Mouse (Mus musculus) heart, adult 2 months (tissue): Measurements from ENCODE around the gene Rab15.

Experiments
- CTCF ChIP-seq: fragments of 200-600 bp; IDR thresholded peaks from 2 replicates; pipeline ENCODE4 v1.8.1; 2022; ENCODE audit warnings: antibody characterized with exemption, mild to moderate bottlenecking, moderate library complexity
- EP300 ChIP-seq: fragments of 200-500 bp; IDR thresholded peaks from 2 replicates; pipeline ENCODE4 v1.6.1; 2011; ENCODE audit warnings: low read depth, low read length, control low read depth; ENCODE audit not compliant: insufficient read depth
- POLR2A ChIP-seq: fragments of 200-500 bp; IDR thresholded peaks from 2 replicates; pipeline ENCODE4 v1.6.1; 2011; ENCODE audit warnings: mild to moderate bottlenecking, low read depth, low read length, control low read depth; ENCODE audit not compliant: insufficient read depth

- TF ChIP-seq POLR2A = no peak
- TF ChIP-seq EP300 = no peak
- TF ChIP-seq CTCF = no peak
These were observed 17.4 kb upstream of the Rab15 start for GRCm38 (mm10) chr12:76840081-76840480.
